Mouse (Mus musculus): ENCODE data around the gene Cd151. TPM values are rescaled to one million over a fixed set of nuclear protein-coding genes. Genes with fewer than 3 reads are reported as not detected.

The Cd151 gene
- polyA plus RNA-seq, 1 experiment, result 223 TPM

- Histone ChIP-seq H3K4me3 (ENCODE audit: insufficient read depth, low read depth, low read length) (peak within 1 kb of the TSS; percentile 66), H3K27ac (replicated peaks; ENCODE audit: low read depth, low read length) (peak within 1 kb of the TSS; percentile 90), H3K4me1 (ENCODE audit: control insufficient read depth, insufficient read depth, insufficient read length, low read length) (peaks cover 25% of the 10 kb centered on the region)
Observed at GRCm38 (mm10) chr7:141460391-141461113, 6.6 kb upstream of the Cd151 start, which contains the start of gene Cracr2b. TSS of gene Cracr2b (plus strand) at chr7:141461094.

GRCm38 (mm10) chr7:141461521-141462332 is 5.5 kb upstream of the Cd151 start:
- peaks cover 26% of the 10 kb centered on the region for H3K4me1 ChIP-seq (ENCODE audit: control insufficient read depth, insufficient read depth, insufficient read length, low read length)
- H3K27ac ChIP-seq (replicated peaks; ENCODE audit: low read depth, low read length), result peak overlapping the region; percentile 90
- peak overlapping the region; percentile 66 for H3K4me3 ChIP-seq (ENCODE audit: insufficient read depth, low read depth, low read length)

- H3K4me1 ChIP-seq (ENCODE audit: control insufficient read depth, insufficient read depth, insufficient read length, low read length), result peaks cover 25% of the 10 kb centered on the region
- H3K27ac ChIP-seq (replicated peaks; ENCODE audit: low read depth, low read length), result peak overlapping the region; percentile 90
- peak overlapping the region; percentile 66 for H3K4me3 ChIP-seq (ENCODE audit: insufficient read depth, low read depth, low read length)
Observed at GRCm38 (mm10) chr7:141462333-141462821, 4.8 kb upstream of the Cd151 start.

- peak overlapping the region; percentile 76 for H3K27ac ChIP-seq (replicated peaks; ENCODE audit: low read depth, low read length)
- H3K4me1 ChIP-seq (ENCODE audit: control insufficient read depth, insufficient read depth, insufficient read length, low read length), result peaks cover 12% of the 10 kb centered on the region; the same call in 1 of the 2 replicates
Observed at GRCm38 (mm10) chr7:141463824-141464602, 3.2 kb upstream of the Cd151 start.

GRCm38 (mm10) chr7:141464603-141465201 is 2.5 kb upstream of the Cd151 start:
- H3K4me1 ChIP-seq (ENCODE audit: control insufficient read depth, insufficient read depth, insufficient read length, low read length), result peaks cover 10% of the 10 kb centered on the region; the same call in 1 of the 2 replicates
- H3K4me3 ChIP-seq (ENCODE audit: insufficient read depth, low read depth, low read length), result peak overlapping the region; percentile 66
- peak overlapping the region; percentile 76 for H3K27ac ChIP-seq (replicated peaks; ENCODE audit: low read depth, low read length)

More at GRCm38 (mm10) chr7:141463824-141464602, 3.2 kb upstream of the Cd151 start:
- peak overlapping the region; percentile 66 for H3K4me3 ChIP-seq (ENCODE audit: insufficient read depth, low read depth, low read length)

- Histone ChIP-seq H3K4me3 (ENCODE audit: insufficient read depth, low read depth, low read length) (peak overlapping the region; percentile 27), H3K27ac (replicated peaks; ENCODE audit: low read depth, low read length) (no peak overlapping the region; the same call in 1 of the 2 replicates), H3K4me1 (ENCODE audit: control insufficient read depth, insufficient read depth, insufficient read length, low read length) (peaks cover 10% of the 10 kb centered on the region; the same call in 1 of the 2 replicates)
Observed at GRCm38 (mm10) chr7:141465388-141466044, 1.7 kb upstream of the Cd151 start.

- Histone ChIP-seq H3K27ac (replicated peaks; ENCODE audit: low read depth, low read length) (no peak overlapping the region; the same call in 1 of the 2 replicates), H3K4me3 (ENCODE audit: insufficient read depth, low read depth, low read length) (peak overlapping the region; percentile 27; the same call in 1 of the 2 replicates), H3K4me1 (ENCODE audit: control insufficient read depth, insufficient read depth, insufficient read length, low read length) (peaks cover 7% of the 10 kb centered on the region; the same call in 1 of the 2 replicates)
Observed at GRCm38 (mm10) chr7:141466045-141466394, 1.2 kb upstream of the Cd151 start.

- peaks cover 7% of the 10 kb centered on the region; the same call in 1 of the 2 replicates for H3K4me1 ChIP-seq (ENCODE audit: control insufficient read depth, insufficient read depth, insufficient read length, low read length)
- H3K27ac ChIP-seq (replicated peaks; ENCODE audit: low read depth, low read length), result peak overlapping the region; percentile 63
- peak overlapping the region; percentile 99 for H3K4me3 ChIP-seq (ENCODE audit: insufficient read depth, low read depth, low read length)
Observed at GRCm38 (mm10) chr7:141466607-141467148, 514 bp upstream of the Cd151 start.

- Histone ChIP-seq H3K4me1 (ENCODE audit: control insufficient read depth, insufficient read depth, insufficient read length, low read length) (peaks cover 5% of the 10 kb centered on the region; the same call in 1 of the 2 replicates), H3K27ac (replicated peaks; ENCODE audit: low read depth, low read length) (peak overlapping the region; percentile 96), H3K4me3 (ENCODE audit: insufficient read depth, low read depth, low read length) (peak overlapping the region; percentile 99)
Observed at GRCm38 (mm10) chr7:141468164-141468521, 951 bp downstream of the Cd151 start.

GRCm38 (mm10) chr7:141468522-141469211 is 1.5 kb downstream of the Cd151 start:
- Histone ChIP-seq H3K27ac (replicated peaks; ENCODE audit: low read depth, low read length) (peak overlapping the region; percentile 96), H3K4me3 (ENCODE audit: insufficient read depth, low read depth, low read length) (peak overlapping the region; percentile 99), H3K4me1 (ENCODE audit: control insufficient read depth, insufficient read depth, insufficient read length, low read length) (peaks cover 5% of the 10 kb centered on the region; the same call in 1 of the 2 replicates)

- H3K4me3 ChIP-seq (ENCODE audit: insufficient read depth, low read depth, low read length), result peak overlapping the region; percentile 99; the same call in 1 of the 2 replicates
- H3K27ac ChIP-seq (replicated peaks; ENCODE audit: low read depth, low read length), result peak overlapping the region; percentile 96
- H3K4me1 ChIP-seq (ENCODE audit: control insufficient read depth, insufficient read depth, insufficient read length, low read length), result peaks cover 8% of the 10 kb centered on the region
Observed at GRCm38 (mm10) chr7:141469352-141469751, 2.2 kb downstream of the Cd151 start.

- no peak overlapping the region for H3K27ac ChIP-seq (replicated peaks; ENCODE audit: low read depth, low read length)
Observed at GRCm38 (mm10) chr7:141469901-141470636, 2.9 kb downstream of the Cd151 start.

GRCm38 (mm10) chr7:141470637-141470944 is 3.4 kb downstream of the Cd151 start:
- Histone ChIP-seq H3K27ac (replicated peaks; ENCODE audit: low read depth, low read length) (no peak overlapping the region), H3K4me3 (ENCODE audit: insufficient read depth, low read depth, low read length) (no peak overlapping the region), H3K4me1 (ENCODE audit: control insufficient read depth, insufficient read depth, insufficient read length, low read length) (peaks cover 8% of the 10 kb centered on the region)

More at GRCm38 (mm10) chr7:141469901-141470636, 2.9 kb downstream of the Cd151 start:
- Histone ChIP-seq H3K4me1 (ENCODE audit: control insufficient read depth, insufficient read depth, insufficient read length, low read length) (peaks cover 8% of the 10 kb centered on the region), H3K4me3 (ENCODE audit: insufficient read depth, low read depth, low read length) (no peak overlapping the region)
